Mouse (Mus musculus) cerebellum, adult 2 months (tissue): ENCODE results near the gene Ltb4r1. TPM values are rescaled to one million over a fixed set of nuclear protein-coding genes. Genes with fewer than 3 reads are reported as not detected.

Experiments used
- DNase-seq, 2 experiments: peaks; one replicate each; pipeline ENCODE4 v3.0.0; 2021
- H3K27ac ChIP-seq: fragments of 200-500 bp; 2 replicates; pipeline ENCODE4 v1.5.1; 2012; ENCODE audit warnings: low read length, control low read depth, inconsistent platforms; ENCODE audit not compliant: insufficient read depth
- H3K27me3 ChIP-seq: fragments of 200-500 bp; 2 replicates; pipeline ENCODE4 v1.6.1; 2012; ENCODE audit warnings: inconsistent platforms, mild to moderate bottlenecking, low read length, moderate library complexity; ENCODE audit not compliant: control insufficient read depth, insufficient read depth
- H3K4me1 ChIP-seq: fragments of 200-500 bp; 2 replicates; pipeline ENCODE4 v1.6.1; 2011; ENCODE audit warnings: low read length; ENCODE audit not compliant: control insufficient read depth, insufficient read depth
- H3K4me3 ChIP-seq: fragments of 200-500 bp; replicated peaks from 2 replicates; pipeline ENCODE3; 2011; ENCODE audit warnings: mild to moderate bottlenecking, low read depth, low read length, control low read depth; ENCODE audit not compliant: insufficient read depth
- CTCF ChIP-seq: fragments of 200-500 bp; IDR thresholded peaks from 2 replicates; pipeline ENCODE4 v1.5.1; 2011; ENCODE audit warnings: low read depth, mild to moderate bottlenecking, control low read depth, low read length, moderate library complexity, borderline replicate concordance; ENCODE audit not compliant: insufficient read depth
- POLR2A ChIP-seq: fragments of 200-500 bp; IDR thresholded peaks from 2 replicates; pipeline ENCODE4 v1.6.1; 2011; ENCODE audit warnings: low read length, control low read depth, borderline replicate concordance; ENCODE audit not compliant: insufficient read depth
- WGBS: fragments of 180-500 bp; shearing (Covaris S2); methylation state at CpG from one replicate; pipeline ENCODE4 v1.1.7; 2018; 5-methylcytosine and 5-hydroxymethylcytosine counted together
- polyA plus RNA-seq: library from polyadenylated mRNA; depleted of rRNA; stranded (reverse); fragments of >200 nt; gene quantifications from 2 replicates; pipeline ENCODE4 v1.2.3, GENCODE M21; 2012; rRNA removed

Ltb4r1 gene
- polyA plus RNA-seq, 1 experiment = 0.36 TPM

- DNase-seq = no peak
- WGBS = 65% methylated on average over 2 of the region's 2 CpGs
- Histone ChIP-seq H3K4me1 (no peaks in the 10 kb centered on the region), H3K27ac (no peak overlapping the region), H3K4me3 (no peak overlapping the region), H3K27me3 (no peaks in the 10 kb centered on the region)
- TF ChIP-seq POLR2A = no peak
- TF ChIP-seq CTCF = no peak
These were observed 27.7 kb downstream of the Ltb4r1 start for GRCm38 (mm10) chr14:55793461-55793860.

GRCm38 (mm10) chr14:55793946-55794345 is 28.2 kb downstream of the Ltb4r1 start:
- no peaks in the 10 kb centered on the region for H3K27me3 ChIP-seq
- WGBS = 69% methylated on average over 2 of the region's 2 CpGs
- H3K4me1 ChIP-seq = no peaks in the 10 kb centered on the region
- H3K27ac ChIP-seq = no peak overlapping the region
- DNase-seq = no peak
- H3K4me3 ChIP-seq = no peak overlapping the region
- TF ChIP-seq POLR2A (no peak), CTCF (no peak)

- no peak for DNase-seq
- TF ChIP-seq POLR2A (no peak), CTCF (no peak)
- Histone ChIP-seq H3K4me1 (no peaks in the 10 kb centered on the region), H3K4me3 (no peak overlapping the region), H3K27me3 (no peaks in the 10 kb centered on the region), H3K27ac (no peak overlapping the region)
- WGBS = 83% methylated on average over 15 of the region's 15 CpGs
These were observed 29.8 kb downstream of the Ltb4r1 start for GRCm38 (mm10) chr14:55795380-55796163.

GRCm38 (mm10) chr14:55814885-55815284 is 49.1 kb downstream of the Ltb4r1 start:
- no peak for TF ChIP-seq CTCF
- no peak for TF ChIP-seq POLR2A
- no peaks in the 10 kb centered on the region for H3K27me3 ChIP-seq
- 20% methylated on average over 16 of the region's 16 CpGs for WGBS
- H3K4me1 ChIP-seq = no peaks in the 10 kb centered on the region
- no peak overlapping the region for H3K27ac ChIP-seq
- DNase-seq = peak; percentile 74 to 85
- H3K4me3 ChIP-seq = peak overlapping the region; percentile 42

- WGBS = 19% methylated on average over 17 of the region's 17 CpGs
- peak; percentile 46 to 47 for DNase-seq
- peak overlapping the region; percentile 42 for H3K4me3 ChIP-seq
- no peaks in the 10 kb centered on the region for H3K27me3 ChIP-seq
- H3K27ac ChIP-seq = no peak overlapping the region
- H3K4me1 ChIP-seq = no peaks in the 10 kb centered on the region
- TF ChIP-seq POLR2A (no peak), CTCF (no peak)
These were observed 49.6 kb downstream of the Ltb4r1 start for GRCm38 (mm10) chr14:55815310-55815751.

Other genes starting within 250 kb of the Ltb4r1 start
- gene Nrl, start 241.0 kb upstream of the Ltb4r1 start, polyA plus RNA-seq = 0.33 and 0.56 TPM in 2 replicates
- 44.8 and 49.3 TPM in 2 replicates for gene Pck2, start 225.7 kb upstream of the Ltb4r1 start, polyA plus RNA-seq
- 115 and 127 TPM in 2 replicates for gene Dcaf11, start 206.0 kb upstream of the Ltb4r1 start, polyA plus RNA-seq
- gene A730061H03Rik, start 205.6 kb upstream of the Ltb4r1 start, polyA plus RNA-seq = 0.97 TPM in 2 replicates
- not detected in 2 replicates for gene Fitm1, start 190.3 kb upstream of the Ltb4r1 start, polyA plus RNA-seq
- gene Psme1, start 187.8 kb upstream of the Ltb4r1 start, polyA plus RNA-seq = 38.4 and 40.7 TPM in 2 replicates
- gene Emc9, start 180.7 kb upstream of the Ltb4r1 start, polyA plus RNA-seq = 90.9 and 92.8 TPM in 2 replicates
- gene Psme2, start 174.8 kb upstream of the Ltb4r1 start, polyA plus RNA-seq = 43.1 and 46.8 TPM in 2 replicates
- 31.1 and 32.9 TPM in 2 replicates for gene Rnf31, start 174.3 kb upstream of the Ltb4r1 start, polyA plus RNA-seq
- gene Irf9, start 162.4 kb upstream of the Ltb4r1 start, polyA plus RNA-seq = 18.4 and 20.3 TPM in 2 replicates
- gene Rec8, start 147.9 kb upstream of the Ltb4r1 start, polyA plus RNA-seq = 71.2 and 79.1 TPM in 2 replicates
- 150 and 151 TPM in 2 replicates for gene Ipo4, start 130.0 kb upstream of the Ltb4r1 start, polyA plus RNA-seq
- 4.9 and 5.6 TPM in 2 replicates for gene Gm49378, start 128.1 kb upstream of the Ltb4r1 start, polyA plus RNA-seq
- gene Tm9sf1, start 122.2 kb upstream of the Ltb4r1 start, polyA plus RNA-seq = 35.3 and 40.1 TPM in 2 replicates
- 0.40 and 0.61 TPM in 2 replicates for gene Tssk4, start 115.8 kb upstream of the Ltb4r1 start, polyA plus RNA-seq
- 44.8 and 44.9 TPM in 2 replicates for gene Mdp1, start 105.5 kb upstream of the Ltb4r1 start, polyA plus RNA-seq
- gene Gmpr2, start 94.0 kb upstream of the Ltb4r1 start, polyA plus RNA-seq = 29.2 and 29.6 TPM in 2 replicates
- 414 and 434 TPM in 2 replicates for gene Nedd8, start 93.8 kb upstream of the Ltb4r1 start, polyA plus RNA-seq
- 36.0 and 38.5 TPM in 2 replicates for gene Tinf2, start 84.1 kb upstream of the Ltb4r1 start, polyA plus RNA-seq
- gene Tgm1, start 52.0 kb upstream of the Ltb4r1 start, polyA plus RNA-seq = 0.07 and 0.08 TPM in 2 replicates
- 64.1 and 66.8 TPM in 2 replicates for gene Rabggta, start 43.7 kb upstream of the Ltb4r1 start, polyA plus RNA-seq
- gene Dhrs1, start 20.3 kb upstream of the Ltb4r1 start, polyA plus RNA-seq = 113 and 122 TPM in 2 replicates
- gene Nop9, start 20.3 kb upstream of the Ltb4r1 start, polyA plus RNA-seq = 10.7 and 10.8 TPM in 2 replicates
- gene Cideb, start 7.5 kb upstream of the Ltb4r1 start, polyA plus RNA-seq = 10.5 and 15.2 TPM in 2 replicates
- gene Ltb4r2, start 4.5 kb upstream of the Ltb4r1 start, polyA plus RNA-seq = 0.07 and 0.08 TPM in 2 replicates
- 4.0 and 4.1 TPM in 2 replicates for gene Adcy4, start 18.1 kb downstream of the Ltb4r1 start, polyA plus RNA-seq
- gene Ripk3, start 22.9 kb downstream of the Ltb4r1 start, polyA plus RNA-seq = 0.39 and 0.60 TPM in 2 replicates
- 1.5 and 1.7 TPM in 2 replicates for gene Nfatc4, start 57.2 kb downstream of the Ltb4r1 start, polyA plus RNA-seq
- gene Nynrin, start 88.0 kb downstream of the Ltb4r1 start, polyA plus RNA-seq = 4.5 and 4.8 TPM in 2 replicates
- gene Cbln3, start 118.4 kb downstream of the Ltb4r1 start, polyA plus RNA-seq = 534 and 635 TPM in 2 replicates
- 47.4 and 52.8 TPM in 2 replicates for gene Khnyn, start 119.0 kb downstream of the Ltb4r1 start, polyA plus RNA-seq
- gene Sdr39u1, start 134.3 kb downstream of the Ltb4r1 start, polyA plus RNA-seq = 214 and 218 TPM in 2 replicates
- not detected in 2 replicates for gene Cma1, start 178.7 kb downstream of the Ltb4r1 start, polyA plus RNA-seq
- not detected in 2 replicates for gene Cma2, start 185.0 kb downstream of the Ltb4r1 start, polyA plus RNA-seq